Mouse (Mus musculus) hindbrain, embryonic 12.5 days (tissue): ENCODE data around the gene Nfkbia. TPM values are rescaled to one million over a fixed set of nuclear protein-coding genes. Genes with fewer than 3 reads are reported as not detected.
A peak's percentile ranks its signal among the peaks of the same experiment; 100 is the strongest.

Experiments
- ATAC-seq: fragments of 200-750 bp; cut with Nextera tagmentation; 2 replicates; pipeline ENCODE4 v1.8.0; 2017; ENCODE audit warnings: moderate TSS enrichment; ENCODE audit not compliant: low FRiP score
- H3K27ac ChIP-seq: fragments of 300-500 bp; sonication (generic); 2 replicates; pipeline ENCODE4 v1.5.1; 2016; ENCODE audit warnings: mild to moderate bottlenecking
- H3K27me3 ChIP-seq: fragments of 300-500 bp; sonication (generic); 2 replicates; pipeline ENCODE4 v1.6.1; 2016; ENCODE audit warnings: mild to moderate bottlenecking
- H3K36me3 ChIP-seq: fragments of 300-500 bp; sonication (generic); 2 replicates; pipeline ENCODE4 v1.6.1; 2016; ENCODE audit warnings: mild to moderate bottlenecking
- H3K4me1 ChIP-seq: fragments of 300-500 bp; sonication (generic); 2 replicates; pipeline ENCODE4 v1.6.1; 2016
- H3K4me2 ChIP-seq: fragments of 300-500 bp; sonication (generic); replicated peaks from 2 replicates; pipeline ENCODE4 v1.6.1; 2016; ENCODE audit warnings: mild to moderate bottlenecking
- H3K4me3 ChIP-seq: fragments of 300-500 bp; sonication (generic); 2 replicates; pipeline ENCODE4 v1.5.1; 2016; ENCODE audit warnings: mild to moderate bottlenecking
- H3K9ac ChIP-seq: fragments of 300-500 bp; sonication (generic); 2 replicates; pipeline ENCODE4 v1.6.1; 2016; ENCODE audit warnings: mild to moderate bottlenecking, moderate library complexity
- H3K9me3 ChIP-seq: fragments of 300-500 bp; sonication (generic); replicated peaks from 2 replicates; pipeline ENCODE4 v1.6.1; 2016; ENCODE audit warnings: mild to moderate bottlenecking
- WGBS: fragments of 180-500 bp; shearing (Covaris S2); methylation state at CpG from one replicate; pipeline ENCODE4 v1.1.7; 2016; 5-methylcytosine and 5-hydroxymethylcytosine counted together
- polyA plus RNA-seq: library from polyadenylated mRNA; unstranded; fragments of >200 nt; fragmentation: Nextera tagmentation; extraction: Ambion mirVana; gene quantifications from 2 replicates; pipeline ENCODE4 v1.2.1, GENCODE M21; 2016

Nfkbia gene
- 42.8 and 49.1 TPM in 2 replicates for polyA plus RNA-seq

GRCm38 (mm10) chr12:55492184-55492898 lies at the start of gene Nfkbia:
Gene Nfkbia, minus strand, starts transcription at chr12:55492647.
- peak within 1 kb of the TSS; percentile 96 for H3K9ac ChIP-seq
- peak within 1 kb of the TSS; percentile 86 for H3K4me3 ChIP-seq
- peak within 1 kb of the TSS; percentile 98 for H3K27ac ChIP-seq
- WGBS, result under 1% methylated on average over 51 of the region's 58 CpGs
- H3K27me3 ChIP-seq, result no peaks in the 10 kb centered on the region
- peaks cover 25% of the 10 kb centered on the region for H3K36me3 ChIP-seq
- peak within 1 kb of the TSS; percentile 88 for H3K4me2 ChIP-seq
- H3K9me3 ChIP-seq, result no peaks in the 10 kb centered on the region
- ATAC-seq, result peak; percentile 92
- peaks cover 21% of the 10 kb centered on the region for H3K4me1 ChIP-seq

GRCm38 (mm10) chr12:55539157-55539556 lies 46.7 kb upstream of the Nfkbia start:
- H3K27ac ChIP-seq, result no peak overlapping the region
- no peak overlapping the region for H3K4me2 ChIP-seq
- H3K4me3 ChIP-seq, result no peak overlapping the region
- H3K4me1 ChIP-seq, result peaks cover 6% of the 10 kb centered on the region; the same call in 1 of the 2 replicates
- H3K27me3 ChIP-seq, result peaks cover 20% of the 10 kb centered on the region
- ATAC-seq, result no peak
- H3K9ac ChIP-seq, result no peak overlapping the region
- H3K9me3 ChIP-seq, result no peaks in the 10 kb centered on the region; the same call in 1 of the 2 replicates
- H3K36me3 ChIP-seq, result no peaks in the 10 kb centered on the region
- 55% methylated on average over 8 of the region's 8 CpGs for WGBS

GRCm38 (mm10) chr12:55538328-55538971 lies 46.0 kb upstream of the Nfkbia start:
- peaks cover 20% of the 10 kb centered on the region for H3K27me3 ChIP-seq
- H3K27ac ChIP-seq, result 0 out of 2 replicates have a peak overlapping the region, but pooled peaks have one; percentile 30
- peaks cover 6% of the 10 kb centered on the region; the same call in 1 of the 2 replicates for H3K4me1 ChIP-seq
- peak overlapping the region; percentile 1; the same call in 1 of the 2 replicates for H3K9ac ChIP-seq
- H3K4me3 ChIP-seq, result no peak overlapping the region
- no peaks in the 10 kb centered on the region for H3K9me3 ChIP-seq
- ATAC-seq, result peak; percentile 84
- 91% methylated on average over 1 of the region's 1 CpGs for WGBS
- H3K4me2 ChIP-seq, result no peak overlapping the region
- H3K36me3 ChIP-seq, result no peaks in the 10 kb centered on the region

GRCm38 (mm10) chr12:55537742-55538141 lies 45.3 kb upstream of the Nfkbia start:
- Histone ChIP-seq H3K27ac (no peak overlapping the region), H3K27me3 (peaks cover 20% of the 10 kb centered on the region), H3K4me3 (no peak overlapping the region), H3K36me3 (no peaks in the 10 kb centered on the region), H3K4me2 (no peak overlapping the region), H3K9me3 (no peaks in the 10 kb centered on the region), H3K9ac (no peak overlapping the region), H3K4me1 (peaks cover 6% of the 10 kb centered on the region; the same call in 1 of the 2 replicates)
- ATAC-seq, result peak; percentile 24; the same call in 1 of the 2 replicates
- 45% methylated on average over 7 of the region's 7 CpGs for WGBS

GRCm38 (mm10) chr12:55536537-55537135 lies 44.2 kb upstream of the Nfkbia start:
- H3K4me2 ChIP-seq, result peak overlapping the region; percentile 11; the same call in 1 of the 2 replicates
- 8% methylated on average over 14 of the region's 14 CpGs for WGBS

GRCm38 (mm10) chr12:55526983-55527752 lies 34.7 kb upstream of the Nfkbia start:
- no peak overlapping the region for H3K27ac ChIP-seq
- no peaks in the 10 kb centered on the region for H3K9me3 ChIP-seq
- H3K4me3 ChIP-seq, result no peak overlapping the region
- H3K4me2 ChIP-seq, result no peak overlapping the region
- peak; percentile 48; the same call in 1 of the 2 replicates for ATAC-seq
- no peak overlapping the region for H3K9ac ChIP-seq
- 54% methylated on average over 15 of the region's 15 CpGs for WGBS
- no peaks in the 10 kb centered on the region for H3K4me1 ChIP-seq
- H3K27me3 ChIP-seq, result no peaks in the 10 kb centered on the region
- no peaks in the 10 kb centered on the region for H3K36me3 ChIP-seq

More at GRCm38 (mm10) chr12:55536537-55537135, 44.2 kb upstream of the Nfkbia start:
- Histone ChIP-seq H3K36me3 (no peaks in the 10 kb centered on the region), H3K27me3 (peaks cover 20% of the 10 kb centered on the region), H3K27ac (no peak overlapping the region), H3K9me3 (no peaks in the 10 kb centered on the region), H3K9ac (no peak overlapping the region), H3K4me1 (peaks cover 6% of the 10 kb centered on the region; the same call in 1 of the 2 replicates), H3K4me3 (no peak overlapping the region)
- peak; percentile 78 for ATAC-seq

- Histone ChIP-seq H3K27ac (no peak overlapping the region), H3K9ac (no peak overlapping the region), H3K27me3 (no peaks in the 10 kb centered on the region), H3K4me2 (peak overlapping the region; percentile 17; the same call in 1 of the 2 replicates), H3K9me3 (no peaks in the 10 kb centered on the region), H3K4me3 (no peak overlapping the region), H3K4me1 (0 out of 2 replicates have a peak, but pooled peaks cover 2% of the 10 kb centered on the region), H3K36me3 (no peaks in the 10 kb centered on the region)
- ATAC-seq, result peak; percentile 79
- WGBS, result 33% methylated on average over 15 of the region's 15 CpGs
Observed at GRCm38 (mm10) chr12:55518061-55518738, 25.8 kb upstream of the Nfkbia start.

- no peaks in the 10 kb centered on the region for H3K9me3 ChIP-seq
- no peaks in the 10 kb centered on the region for H3K4me1 ChIP-seq
- H3K4me3 ChIP-seq, result no peak overlapping the region
- ATAC-seq, result no peak
- no peaks in the 10 kb centered on the region for H3K36me3 ChIP-seq
- 93% methylated on average over 5 of the region's 5 CpGs for WGBS
- no peak overlapping the region for H3K9ac ChIP-seq
- H3K27me3 ChIP-seq, result no peaks in the 10 kb centered on the region
- no peak overlapping the region for H3K4me2 ChIP-seq
- H3K27ac ChIP-seq, result no peak overlapping the region
Observed at GRCm38 (mm10) chr12:55508817-55509216, 16.4 kb upstream of the Nfkbia start.

GRCm38 (mm10) chr12:55507332-55507935 lies 15.0 kb upstream of the Nfkbia start:
- ATAC-seq, result 0 out of 2 replicates have a peak, but pooled peaks have one; percentile 43
- H3K27me3 ChIP-seq, result peaks cover 2% of the 10 kb centered on the region; the same call in 1 of the 2 replicates
- H3K27ac ChIP-seq, result no peak overlapping the region
- 84% methylated on average over 16 of the region's 17 CpGs for WGBS
- H3K4me1 ChIP-seq, result no peaks in the 10 kb centered on the region
- H3K9me3 ChIP-seq, result no peaks in the 10 kb centered on the region
- H3K4me3 ChIP-seq, result no peak overlapping the region
- no peak overlapping the region for H3K4me2 ChIP-seq
- H3K9ac ChIP-seq, result no peak overlapping the region
- H3K36me3 ChIP-seq, result no peaks in the 10 kb centered on the region

GRCm38 (mm10) chr12:55506029-55506330 lies 13.5 kb upstream of the Nfkbia start:
- Histone ChIP-seq H3K4me3 (no peak overlapping the region), H3K27ac (no peak overlapping the region), H3K4me2 (no peak overlapping the region), H3K9me3 (no peaks in the 10 kb centered on the region), H3K36me3 (no peaks in the 10 kb centered on the region), H3K27me3 (peaks cover 2% of the 10 kb centered on the region; the same call in 1 of the 2 replicates), H3K9ac (no peak overlapping the region), H3K4me1 (no peaks in the 10 kb centered on the region)
- ATAC-seq, result no peak
- WGBS, result 0% methylated on average over 6 of the region's 6 CpGs
